Mouse (Mus musculus) heart, adult 2 months (tissue): Measurements from ENCODE around the gene Rdh9.

ENCODE experiments used
- CTCF ChIP-seq: fragments of 200-600 bp; IDR thresholded peaks from 2 replicates; pipeline ENCODE4 v1.8.1; 2022; ENCODE audit warnings: antibody characterized with exemption, mild to moderate bottlenecking, moderate library complexity
- POLR2A ChIP-seq: fragments of 200-500 bp; IDR thresholded peaks from 2 replicates; pipeline ENCODE4 v1.6.1; 2011; ENCODE audit warnings: mild to moderate bottlenecking, low read depth, low read length, control low read depth; ENCODE audit not compliant: insufficient read depth

DNA sequence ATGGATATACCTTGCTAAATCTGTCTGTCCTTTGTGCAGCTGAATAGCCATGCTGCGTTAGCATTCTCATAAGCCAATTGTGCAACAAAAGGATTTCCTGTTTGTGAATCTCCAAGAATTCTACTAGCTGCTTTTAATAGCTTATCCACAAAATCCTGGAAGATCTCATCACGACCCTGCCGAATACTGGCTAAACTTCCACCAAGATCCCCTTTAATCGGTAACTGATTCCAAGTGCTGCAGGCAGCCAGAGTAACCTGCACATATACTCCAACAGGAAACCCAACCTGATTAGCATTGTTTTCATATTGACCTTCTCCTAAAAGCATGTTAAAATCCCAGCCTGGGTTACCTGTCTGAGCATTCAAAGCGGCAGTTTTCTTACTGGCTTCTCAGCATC is 59.1 kb downstream of the Rdh9 start:
- TF ChIP-seq POLR2A (no peak), CTCF (no peak)
